Mouse (Mus musculus): ENCODE results near the gene Tex2.

DNA sequence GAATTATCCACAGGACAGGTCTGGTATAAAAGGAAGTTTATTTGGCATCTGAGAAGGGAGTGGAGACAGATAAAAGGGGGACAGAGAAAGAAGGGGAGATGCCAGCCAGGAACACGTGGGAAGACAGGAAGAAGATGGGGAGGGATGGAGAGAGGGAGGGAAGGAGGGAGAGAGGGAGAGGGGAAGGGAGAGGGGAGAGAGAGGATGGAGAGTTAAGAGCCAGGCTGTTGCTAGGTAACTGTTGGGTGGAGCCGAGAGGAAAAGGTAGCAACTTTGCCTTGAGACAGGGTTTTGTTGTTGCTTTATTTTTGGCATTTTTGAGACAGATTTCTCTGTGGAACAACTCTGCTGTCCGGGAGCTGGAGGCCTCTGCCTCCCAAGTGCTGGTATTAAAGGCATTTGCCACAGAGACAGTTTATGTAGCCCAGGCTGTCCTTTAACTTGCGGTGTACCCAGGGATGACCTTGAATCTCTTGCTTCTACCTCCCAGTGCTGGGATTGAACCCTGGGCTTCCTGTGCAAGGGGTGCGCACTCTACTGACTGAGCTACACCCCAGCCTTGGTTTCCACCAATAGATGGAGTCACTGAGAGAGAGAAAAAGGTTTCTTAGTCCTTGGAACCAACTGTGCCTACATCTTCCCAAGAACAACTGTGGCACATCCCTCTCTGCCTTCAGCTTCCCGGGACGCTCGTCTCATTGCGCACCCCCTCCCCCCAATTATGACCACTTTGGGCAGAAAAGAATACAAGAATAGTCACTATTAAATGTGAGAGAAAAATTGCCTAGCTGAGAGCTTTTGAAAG lies 25.5 kb upstream of the Tex2 start:
- no peak for TF ChIP-seq CTCF (IDR thresholded peaks at IDR 0.05; ENCODE audit: extremely low read depth, insufficient read depth, insufficient read length, insufficient replicate concordance)
- no peak for TF ChIP-seq POLR2A (IDR thresholded peaks at IDR 0.05; ENCODE audit: low read depth, low read length)
